Mouse (Mus musculus) spleen, adult 2 months (tissue): ENCODE measurements around the gene Sfrp2.

ENCODE experiments used
- CTCF ChIP-seq: fragments of 200-500 bp; IDR thresholded peaks from 2 replicates; pipeline ENCODE4 v1.5.1; 2011; ENCODE audit warnings: mild to moderate bottlenecking, inconsistent platforms; ENCODE audit not compliant: insufficient read depth, insufficient read length, insufficient replicate concordance; ENCODE audit errors: extremely low read depth
- POLR2A ChIP-seq: fragments of 200-500 bp; IDR thresholded peaks from 2 replicates; pipeline ENCODE4 v1.6.1; 2011; ENCODE audit warnings: low read depth, low read length, inconsistent platforms

- TF ChIP-seq CTCF (no peak), POLR2A (no peak)
Observed at GRCm38 (mm10) chr3:83718662-83719061, 47.5 kb upstream of the Sfrp2 start.
